Mouse (Mus musculus) thymus, postnatal 10 days (tissue): ENCODE measurements around the gene Ehhadh.
"Not testable (repeated sequence)": the region's sequence is repeated elsewhere in the genome, so short reads cannot be mapped to it uniquely, and the experiment has no call there.

Experiments used
- DNase-seq, 2 experiments: peaks; one replicate each; pipeline ENCODE4 v3.0.0; 2021; ENCODE audit warnings: low spot score in 2 of 2

Gene Ehhadh

GRCm38 (mm10) chr16:21794697-21795045, 7.1 kb upstream of the Ehhadh start:
- DNase-seq, result no peak

GRCm38 (mm10) chr16:21793875-21794696, 6.5 kb upstream of the Ehhadh start, which contains the start of gene Map3k13:
Gene Map3k13, plus strand, starts transcription at chr16:21794346.
- peak; percentile 88 to 96 for DNase-seq

- DNase-seq, result not testable (repeated sequence)
Observed at GRCm38 (mm10) chr16:21793080-21793810, 5.6 kb upstream of the Ehhadh start.

GRCm38 (mm10) chr16:21791779-21792178, 4.2 kb upstream of the Ehhadh start:
- no peak for DNase-seq

GRCm38 (mm10) chr16:21790469-21790868, 2.9 kb upstream of the Ehhadh start:
- DNase-seq, result no peak

GRCm38 (mm10) chr16:21789180-21789579, 1.6 kb upstream of the Ehhadh start:
- DNase-seq, result no peak

GRCm38 (mm10) chr16:21788581-21788980, 974 bp upstream of the Ehhadh start:
- DNase-seq, result no peak

GRCm38 (mm10) chr16:21786317-21786716, 1.3 kb downstream of the Ehhadh start:
- no peak for DNase-seq

- DNase-seq, result no peak
Observed at GRCm38 (mm10) chr16:21785000-21785399, 2.6 kb downstream of the Ehhadh start.

- no peak for DNase-seq
Observed at GRCm38 (mm10) chr16:21782807-21783206, 4.8 kb downstream of the Ehhadh start.

- no peak for DNase-seq
Observed at GRCm38 (mm10) chr16:21781895-21782294, 5.7 kb downstream of the Ehhadh start.

- DNase-seq, result no peak
Observed at GRCm38 (mm10) chr16:21781277-21781676, 6.3 kb downstream of the Ehhadh start.

- no peak for DNase-seq
Observed at GRCm38 (mm10) chr16:21779149-21779548, 8.5 kb downstream of the Ehhadh start.

GRCm38 (mm10) chr16:21778293-21778866, 9.2 kb downstream of the Ehhadh start:
- DNase-seq, result no peak

- DNase-seq, result no peak
Observed at GRCm38 (mm10) chr16:21774725-21775124, 12.9 kb downstream of the Ehhadh start.

- peak in 1 of 2 experiments; percentile 29 for DNase-seq
Observed at GRCm38 (mm10) chr16:21769667-21770066, 17.9 kb downstream of the Ehhadh start.

- no peak for DNase-seq
Observed at GRCm38 (mm10) chr16:21768255-21768654, 19.4 kb downstream of the Ehhadh start.

GRCm38 (mm10) chr16:21758447-21758846, 29.2 kb downstream of the Ehhadh start:
- DNase-seq, result no peak

GRCm38 (mm10) chr16:21743401-21743800, 44.2 kb downstream of the Ehhadh start:
- DNase-seq, result no peak

GRCm38 (mm10) chr16:21742898-21743297, 44.7 kb downstream of the Ehhadh start:
- DNase-seq, result no peak

- no peak for DNase-seq
Observed at GRCm38 (mm10) chr16:21742191-21742870, 45.3 kb downstream of the Ehhadh start.

- DNase-seq, result no peak
Observed at GRCm38 (mm10) chr16:21741542-21741941, 46.1 kb downstream of the Ehhadh start.
